Mouse (Mus musculus) kidney, embryonic 16.5 days (tissue): ENCODE data around the gene Agbl5. TPM values are rescaled to one million over a fixed set of nuclear protein-coding genes. Genes with fewer than 3 reads are reported as not detected.
A peak's percentile ranks its signal among the peaks of the same experiment; 100 is the strongest.

Experiments
- ATAC-seq: fragments of 200-750 bp; cut with Nextera tagmentation; 2 replicates; pipeline ENCODE4 v1.8.0; 2017; ENCODE audit warnings: moderate TSS enrichment; ENCODE audit not compliant: low FRiP score, low TSS enrichment
- H3K27ac ChIP-seq: fragments of 300-500 bp; sonication (generic); 2 replicates; pipeline ENCODE4 v1.5.1; 2014; ENCODE audit warnings: low read length
- H3K27me3 ChIP-seq: fragments of 300-500 bp; sonication (generic); 2 replicates; pipeline ENCODE4 v1.6.1; 2014; ENCODE audit warnings: low read length, control low read depth, mixed read lengths; ENCODE audit not compliant: insufficient read depth
- H3K36me3 ChIP-seq: fragments of 300-500 bp; sonication (generic); 2 replicates; pipeline ENCODE4 v1.6.1; 2014; ENCODE audit warnings: low read length, control low read depth, mixed read lengths; ENCODE audit not compliant: insufficient read depth
- H3K4me1 ChIP-seq: fragments of 300-500 bp; sonication (generic); 2 replicates; pipeline ENCODE4 v1.6.1; 2014; ENCODE audit warnings: low read length, control low read depth, mixed read lengths; ENCODE audit not compliant: insufficient read depth
- H3K4me2 ChIP-seq: fragments of 300-500 bp; sonication (generic); replicated peaks from 2 replicates; pipeline ENCODE4 v1.6.1; 2014; ENCODE audit warnings: low read depth, low read length
- H3K4me3 ChIP-seq: fragments of 300-500 bp; sonication (generic); 2 replicates; pipeline ENCODE4 v1.5.1; 2014; ENCODE audit warnings: mild to moderate bottlenecking, low read length
- H3K9ac ChIP-seq: fragments of 300-500 bp; sonication (generic); replicated peaks from 2 replicates; pipeline ENCODE4 v1.6.1; 2014; ENCODE audit warnings: low read length
- H3K9me3 ChIP-seq: fragments of 300-500 bp; sonication (generic); 2 replicates; pipeline ENCODE4 v1.6.1; 2016; ENCODE audit warnings: low read length, control low read depth
- WGBS: fragments of 180-500 bp; shearing (Covaris S2); extraction: QIAGEN DNeasy Blood & Tissue Kit; methylation state at CpG from one replicate; pipeline ENCODE4 v1.1.7; 2014; 5-methylcytosine and 5-hydroxymethylcytosine counted together
- polyA plus RNA-seq: library from polyadenylated mRNA; unstranded; fragments of >200 nt; fragmentation: Nextera tagmentation; extraction: Ambion mirVana; gene quantifications from 2 replicates; pipeline ENCODE4 v1.2.1, GENCODE M21; 2015

Agbl5 gene
- polyA plus RNA-seq: 23.9 and 27.1 TPM in 2 replicates

- peak; percentile 92 for ATAC-seq
- peak within 1 kb of the TSS; percentile 90 for H3K9ac ChIP-seq
Measured at GRCm38 (mm10) chr5:30888337-30889087, at the start of gene Agbl5. TSS of gene Agbl5 (plus strand) at chr5:30888694.

GRCm38 (mm10) chr5:30839731-30840130, 48.8 kb upstream of the Agbl5 start:
- H3K4me1 ChIP-seq: no peaks in the 10 kb centered on the region
- H3K27me3 ChIP-seq: no peaks in the 10 kb centered on the region
- H3K4me2 ChIP-seq: no peak overlapping the region
- H3K4me3 ChIP-seq: no peak overlapping the region
- H3K9me3 ChIP-seq: no peaks in the 10 kb centered on the region
- H3K9ac ChIP-seq: no peak overlapping the region
- WGBS: 79% methylated on average over 2 of the region's 2 CpGs
- H3K27ac ChIP-seq: no peak overlapping the region
- H3K36me3 ChIP-seq: peaks cover 3% of the 10 kb centered on the region; the same call in 1 of the 2 replicates
- ATAC-seq: no peak

More at GRCm38 (mm10) chr5:30888337-30889087, at the start of gene Agbl5:
- no peaks in the 10 kb centered on the region for H3K9me3 ChIP-seq
- peak within 1 kb of the TSS; percentile 78 for H3K4me3 ChIP-seq
- H3K27ac ChIP-seq: peak within 1 kb of the TSS; percentile 99
- H3K4me2 ChIP-seq: peak within 1 kb of the TSS; percentile 82
- WGBS: under 1% methylated on average over 40 of the region's 42 CpGs
- H3K27me3 ChIP-seq: no peaks in the 10 kb centered on the region
- peaks cover 24% of the 10 kb centered on the region for H3K4me1 ChIP-seq
- H3K36me3 ChIP-seq: peaks cover 24% of the 10 kb centered on the region

GRCm38 (mm10) chr5:30841896-30842295, 46.6 kb upstream of the Agbl5 start:
- Histone ChIP-seq H3K9me3 (no peaks in the 10 kb centered on the region), H3K9ac (no peak overlapping the region), H3K4me2 (no peak overlapping the region), H3K36me3 (no peaks in the 10 kb centered on the region; the same call in 1 of the 2 replicates), H3K27me3 (no peaks in the 10 kb centered on the region), H3K4me3 (no peak overlapping the region), H3K27ac (no peak overlapping the region), H3K4me1 (no peaks in the 10 kb centered on the region)
- no peak for ATAC-seq
- WGBS: 53% methylated on average over 3 of the region's 3 CpGs

GRCm38 (mm10) chr5:30849891-30850555, 38.5 kb upstream of the Agbl5 start:
- Histone ChIP-seq H3K27me3 (no peaks in the 10 kb centered on the region), H3K4me1 (peaks cover 24% of the 10 kb centered on the region), H3K4me2 (no peak overlapping the region), H3K9ac (no peak overlapping the region), H3K4me3 (no peak overlapping the region), H3K36me3 (no peaks in the 10 kb centered on the region), H3K9me3 (no peaks in the 10 kb centered on the region), H3K27ac (peak overlapping the region; percentile 71)
- WGBS: 28% methylated on average over 6 of the region's 6 CpGs
- ATAC-seq: peak; percentile 93

GRCm38 (mm10) chr5:30850556-30850925, 38.0 kb upstream of the Agbl5 start:
- no peak overlapping the region for H3K4me2 ChIP-seq

GRCm38 (mm10) chr5:30853522-30853921, 35.0 kb upstream of the Agbl5 start:
- 85% methylated on average over 4 of the region's 4 CpGs for WGBS
- Histone ChIP-seq H3K4me2 (no peak overlapping the region), H3K4me3 (no peak overlapping the region), H3K36me3 (no peaks in the 10 kb centered on the region), H3K9me3 (no peaks in the 10 kb centered on the region), H3K27ac (no peak overlapping the region), H3K27me3 (no peaks in the 10 kb centered on the region), H3K4me1 (peaks cover 24% of the 10 kb centered on the region), H3K9ac (no peak overlapping the region)
- no peak for ATAC-seq

More at GRCm38 (mm10) chr5:30850556-30850925, 38.0 kb upstream of the Agbl5 start:
- Histone ChIP-seq H3K27me3 (no peaks in the 10 kb centered on the region), H3K9me3 (no peaks in the 10 kb centered on the region), H3K9ac (no peak overlapping the region), H3K4me3 (no peak overlapping the region), H3K4me1 (peaks cover 24% of the 10 kb centered on the region), H3K27ac (peak overlapping the region; percentile 71), H3K36me3 (no peaks in the 10 kb centered on the region)
- no peak for ATAC-seq
- WGBS: 59% methylated on average over 2 of the region's 2 CpGs

GRCm38 (mm10) chr5:30855674-30856073, 32.8 kb upstream of the Agbl5 start:
- H3K27me3 ChIP-seq: no peaks in the 10 kb centered on the region
- H3K36me3 ChIP-seq: no peaks in the 10 kb centered on the region
- H3K9ac ChIP-seq: no peak overlapping the region
- H3K27ac ChIP-seq: no peak overlapping the region
- 0 out of 2 replicates have a peak, but pooled peaks cover 8% of the 10 kb centered on the region for H3K9me3 ChIP-seq
- H3K4me3 ChIP-seq: no peak overlapping the region
- 64% methylated on average over 3 of the region's 3 CpGs for WGBS
- peaks cover 10% of the 10 kb centered on the region for H3K4me1 ChIP-seq
- ATAC-seq: no peak
- H3K4me2 ChIP-seq: no peak overlapping the region

GRCm38 (mm10) chr5:30856124-30856523, 32.4 kb upstream of the Agbl5 start:
- no peak overlapping the region for H3K4me2 ChIP-seq
- H3K4me1 ChIP-seq: peaks cover 6% of the 10 kb centered on the region
- H3K27ac ChIP-seq: no peak overlapping the region
- H3K4me3 ChIP-seq: no peak overlapping the region
- H3K9me3 ChIP-seq: 0 out of 2 replicates have a peak, but pooled peaks cover 8% of the 10 kb centered on the region
- 83% methylated on average over 2 of the region's 2 CpGs for WGBS
- no peaks in the 10 kb centered on the region for H3K36me3 ChIP-seq
- H3K9ac ChIP-seq: no peak overlapping the region
- no peak for ATAC-seq
- H3K27me3 ChIP-seq: no peaks in the 10 kb centered on the region

- H3K9me3 ChIP-seq: 0 out of 2 replicates have a peak, but pooled peaks cover 8% of the 10 kb centered on the region
- H3K4me2 ChIP-seq: no peak overlapping the region
- H3K27me3 ChIP-seq: no peaks in the 10 kb centered on the region
- peaks cover 8% of the 10 kb centered on the region; the same call in 1 of the 2 replicates for H3K36me3 ChIP-seq
- 0 out of 2 replicates have a peak, but pooled peaks cover 5% of the 10 kb centered on the region for H3K4me1 ChIP-seq
- H3K27ac ChIP-seq: no peak overlapping the region
- peak; percentile 49 for ATAC-seq
- no peak overlapping the region for H3K4me3 ChIP-seq
- no peak overlapping the region for H3K9ac ChIP-seq
- 64% methylated on average over 4 of the region's 4 CpGs for WGBS
Measured at GRCm38 (mm10) chr5:30863852-30864251, 24.6 kb upstream of the Agbl5 start.
